Mouse (Mus musculus) frontal cortex, postnatal 25 days (tissue): ENCODE measurements at regions not wholly inside any gene's neighbourhood (a gene's known extent, or its start where the extent isn't known, plus 50 kb on each side); places are given as distances from the start of the nearest gene placed in this dataset.

Experiments
- DNase-seq, 2 experiments: peaks; one replicate each; pipeline ENCODE4 v3.0.0; 2022; ENCODE audit warnings: low spot score in 2 of 2

DNA sequence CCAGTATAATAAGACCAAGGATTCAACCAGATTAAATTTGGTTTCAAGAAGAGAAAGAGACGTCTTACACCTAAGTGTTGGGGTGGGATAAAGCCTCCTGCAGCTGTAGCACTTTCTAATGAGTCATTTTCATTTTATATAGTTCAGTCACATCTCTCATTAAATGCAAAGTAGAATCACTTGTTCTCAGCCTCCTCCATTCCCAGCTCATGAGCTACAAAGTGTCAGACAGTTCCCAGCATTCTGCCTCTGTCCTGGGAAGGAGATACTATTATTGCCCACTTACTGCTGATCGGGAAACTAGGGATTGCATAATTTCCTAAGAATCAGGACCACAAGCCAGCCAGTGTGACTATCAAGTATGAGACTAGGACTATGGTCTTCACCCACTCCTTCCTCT, 158.9 kb downstream of the Tph2 start:
- DNase-seq = no peak

DNA sequence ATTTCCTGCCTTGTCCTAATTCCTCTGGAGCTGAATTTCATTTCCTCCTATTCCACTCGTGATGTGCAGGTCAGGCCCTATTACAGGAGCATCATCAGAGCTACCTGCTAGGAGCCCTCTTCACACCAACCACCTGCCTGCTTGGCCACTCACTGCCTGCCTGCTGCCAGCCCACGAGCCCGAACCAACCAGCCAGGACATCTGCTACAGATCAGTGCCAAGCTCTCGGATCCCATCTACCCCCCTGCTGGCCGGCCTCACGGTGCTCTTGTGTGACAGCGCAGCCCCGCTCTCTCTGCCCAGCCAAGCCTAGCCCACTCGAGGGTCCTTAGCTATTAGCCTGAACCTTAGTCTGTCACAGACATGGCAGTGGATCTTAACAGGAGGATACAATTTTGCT, 165.4 kb downstream of the Tph2 start:
- no peak for DNase-seq

DNA sequence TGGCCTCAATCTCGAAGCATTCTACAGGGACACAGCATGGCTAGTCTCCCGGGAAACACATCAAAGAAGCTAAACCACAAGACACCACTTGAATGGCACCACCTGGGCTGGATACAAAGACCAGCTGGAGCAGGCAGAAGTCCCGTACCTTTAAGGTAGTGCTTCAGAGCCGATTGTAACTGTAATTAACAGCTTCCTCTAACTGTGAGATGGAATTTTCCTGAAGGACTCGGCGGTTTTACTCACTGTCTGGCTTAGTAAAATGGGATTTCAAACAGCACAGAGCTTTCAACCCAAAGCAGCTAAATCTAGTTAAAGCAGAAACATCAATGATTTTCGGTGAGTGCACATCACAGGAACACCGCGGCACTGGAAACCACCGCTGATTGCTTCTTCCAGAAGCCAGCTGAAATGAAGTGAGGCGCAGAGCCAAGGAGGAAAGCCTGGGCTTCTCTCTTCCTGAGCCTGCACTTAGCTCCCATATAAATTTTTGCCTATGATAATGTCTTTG, 171.3 kb downstream of the Tph2 start:
- DNase-seq = peak in 1 of 2 experiments; percentile 4

- DNase-seq = no peak
Observed at GRCm38 (mm10) chr10:115012922-115013321, 171.9 kb downstream of the Tph2 start.

- no peak for DNase-seq
Observed at GRCm38 (mm10) chr10:115012316-115012715, 172.5 kb downstream of the Tph2 start.

- no peak for DNase-seq
Observed at GRCm38 (mm10) chr10:115011911-115012310, 172.9 kb downstream of the Tph2 start.

DNA sequence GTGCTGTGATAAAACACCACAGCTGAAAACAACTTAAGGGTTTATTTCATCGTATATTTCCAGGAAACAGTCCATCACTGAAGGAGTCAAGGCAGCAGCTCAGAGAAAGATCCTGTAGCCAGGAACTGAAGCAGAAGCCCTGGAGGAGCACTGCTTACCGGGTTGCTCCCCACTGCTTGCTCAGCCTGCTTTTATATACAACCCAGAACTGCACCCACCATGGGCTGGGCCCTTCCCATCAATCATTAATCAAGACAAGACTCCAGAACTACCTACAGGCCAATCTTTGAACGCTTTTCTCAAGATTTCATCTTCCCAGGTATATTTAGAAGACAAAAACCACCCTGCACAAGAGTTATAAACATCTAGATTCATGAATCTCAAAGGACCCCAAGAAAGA, 188.4 kb downstream of the Tph2 start:
- no peak for DNase-seq

- DNase-seq = no peak
Observed at GRCm38 (mm10) chr10:114995211-114995908, 189.5 kb downstream of the Tph2 start.

DNA sequence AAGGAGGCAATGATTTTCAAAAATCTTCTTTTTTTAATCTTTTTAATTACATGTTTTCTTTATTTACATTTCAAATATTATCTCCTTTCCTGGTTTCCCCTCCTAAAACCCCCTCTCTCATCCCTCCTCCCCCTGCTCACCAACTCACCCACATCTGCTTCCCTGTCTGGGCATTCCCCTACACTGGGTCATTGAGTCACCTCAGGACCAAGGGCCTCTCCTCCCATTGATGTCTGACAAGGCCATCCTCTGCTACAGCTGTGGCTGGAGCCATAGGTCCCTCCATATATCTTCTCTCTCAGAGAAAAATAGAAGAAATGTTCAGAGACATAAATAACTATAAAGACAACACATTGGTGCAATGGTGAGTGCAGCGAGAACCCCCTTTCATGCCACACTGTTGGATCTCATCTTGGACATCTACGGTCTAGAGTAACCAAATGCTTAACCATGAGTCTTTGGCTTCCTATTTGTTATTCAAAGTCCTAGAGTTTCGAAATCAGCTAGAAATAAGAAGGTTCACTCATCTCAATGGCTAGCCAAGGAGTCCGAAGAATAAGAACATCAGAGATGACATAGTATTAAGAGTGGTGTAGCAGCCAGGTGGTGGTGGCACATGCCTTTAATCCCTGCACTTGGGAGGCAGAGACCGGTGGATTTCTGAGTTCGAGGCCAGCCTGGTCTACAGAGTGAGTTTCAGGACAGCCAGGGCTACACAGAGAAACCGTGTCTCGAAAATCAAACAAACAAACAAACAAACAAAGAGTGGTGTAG, 186.5 kb upstream of the Trhde start:
- no peak for DNase-seq

DNA sequence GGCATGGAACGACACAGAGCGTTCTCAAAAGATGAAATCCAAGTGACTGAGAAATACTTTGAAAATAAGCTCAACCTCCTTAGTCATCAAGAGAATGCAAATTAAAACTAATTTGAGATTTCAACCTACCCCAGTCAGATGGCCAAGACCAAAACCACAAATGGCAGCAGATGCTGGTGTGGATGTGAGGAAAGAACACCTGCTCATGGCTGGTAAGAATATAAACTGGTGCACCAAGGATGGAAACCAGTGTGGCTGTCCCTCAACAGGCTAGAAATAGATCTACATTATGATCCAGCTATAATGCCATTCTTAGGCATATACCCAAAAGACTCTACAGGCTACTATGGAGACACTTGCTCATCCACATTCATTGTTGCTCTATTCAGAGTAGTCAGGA, 170.3 kb upstream of the Trhde start:
- no peak for DNase-seq

GRCm38 (mm10) chr10:114963656-114964055, 161.5 kb upstream of the Trhde start:
- DNase-seq = no peak

DNA sequence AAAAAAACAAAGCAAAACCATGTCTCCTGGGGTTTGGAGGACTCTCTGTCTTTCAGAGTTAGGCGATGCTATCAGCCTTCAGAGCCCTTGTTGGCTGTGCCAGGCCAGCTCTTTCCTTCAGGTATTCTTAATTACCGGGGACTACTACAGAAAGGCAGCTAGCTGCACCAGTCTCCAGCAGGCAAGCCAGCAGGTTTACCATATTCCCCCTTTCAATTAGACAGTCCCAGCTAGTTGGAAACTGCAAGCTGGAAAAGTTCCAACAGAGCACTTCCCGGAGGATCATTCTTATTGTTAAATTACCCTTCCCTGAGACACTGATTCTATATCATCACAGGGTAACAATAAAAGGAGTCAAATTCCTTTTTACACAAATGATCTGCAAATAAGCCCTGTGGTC, 155.8 kb upstream of the Trhde start:
- no peak for DNase-seq

DNA sequence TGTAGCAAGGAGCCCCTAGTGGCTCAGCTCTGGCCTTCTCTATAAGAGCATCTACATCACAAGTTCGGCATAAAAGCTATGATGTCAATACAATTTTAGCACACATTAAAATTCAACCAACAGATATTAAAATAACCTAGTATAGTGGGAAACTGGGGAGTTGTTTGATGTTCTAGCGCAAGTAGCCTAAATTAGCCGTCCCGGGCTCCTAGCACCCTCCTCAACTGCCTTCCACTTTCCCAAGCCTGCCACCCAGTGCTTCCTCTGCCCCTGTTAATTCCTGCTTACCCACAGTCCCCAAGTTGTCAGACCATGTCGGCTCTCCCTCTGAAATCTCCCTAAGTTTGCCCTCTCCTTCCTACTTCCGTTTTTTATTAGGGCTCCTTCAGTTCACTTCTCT, 154.2 kb upstream of the Trhde start:
- no peak for DNase-seq

GRCm38 (mm10) chr10:114955608-114956007, 153.5 kb upstream of the Trhde start:
- no peak for DNase-seq

DNA sequence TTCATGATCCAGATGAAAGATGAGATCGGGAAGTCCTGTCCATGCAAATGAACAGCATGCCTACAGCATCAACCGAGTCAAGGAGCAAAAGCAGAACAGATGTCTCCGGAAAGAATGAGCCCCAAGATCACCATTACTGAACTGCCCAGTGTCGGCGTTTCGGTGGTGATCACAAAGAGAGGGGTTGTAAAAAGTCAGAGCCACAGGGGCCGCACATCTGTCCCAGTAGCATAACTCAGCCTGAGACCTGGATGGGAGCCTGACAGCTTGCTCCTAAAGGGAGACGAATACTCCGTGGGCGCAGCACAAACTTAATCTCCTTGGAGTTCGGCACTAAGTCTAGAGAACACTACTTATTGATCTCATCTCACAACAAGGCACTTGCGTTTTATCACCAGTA, 151.3 kb upstream of the Trhde start:
- DNase-seq = no peak

DNA sequence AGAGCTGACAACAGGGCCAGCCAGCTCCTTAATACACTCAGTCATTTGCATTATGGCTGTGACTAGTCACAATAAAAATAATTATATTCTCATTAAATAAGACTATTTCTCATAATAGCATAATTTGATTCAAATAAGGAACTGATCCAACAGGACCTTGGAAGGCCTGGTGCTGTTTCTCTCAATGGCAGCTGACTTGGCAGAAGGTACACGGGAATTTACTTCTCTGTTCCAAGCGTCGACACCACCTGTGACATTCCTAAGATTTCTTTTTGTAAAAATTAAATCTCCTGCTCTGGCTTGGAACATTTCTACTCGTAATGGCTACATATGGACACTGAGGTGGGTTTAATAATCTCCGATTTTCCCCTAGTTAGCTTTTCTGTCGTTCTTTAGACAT, 147.1 kb upstream of the Trhde start:
- DNase-seq = no peak

DNA sequence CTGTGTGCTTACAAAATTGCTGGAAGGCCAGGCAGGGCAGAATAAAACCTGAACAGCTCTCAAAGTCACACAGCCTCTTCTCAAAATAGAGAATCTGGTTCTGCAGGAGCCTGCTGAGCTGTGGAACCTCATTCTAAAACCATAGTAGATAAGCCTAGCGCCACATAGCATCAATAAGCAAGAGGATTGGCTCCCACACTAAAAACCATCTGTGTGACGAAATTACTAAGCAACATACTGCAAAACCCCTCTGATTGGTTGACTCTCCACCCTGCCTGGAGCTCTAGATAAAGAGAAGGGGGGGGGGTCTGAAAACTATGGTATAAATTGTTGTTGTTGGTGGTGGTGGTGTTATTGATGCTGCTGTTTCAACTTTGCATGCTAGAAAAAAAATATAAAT, 122.6 kb upstream of the Trhde start:
- DNase-seq = no peak

- DNase-seq = no peak
Observed at GRCm38 (mm10) chr10:114913971-114914370, 111.9 kb upstream of the Trhde start.

- DNase-seq = no peak
Observed at GRCm38 (mm10) chr10:114891916-114892315, 89.8 kb upstream of the Trhde start.

GRCm38 (mm10) chr10:114890726-114891430, 88.8 kb upstream of the Trhde start:
- no peak for DNase-seq

DNA sequence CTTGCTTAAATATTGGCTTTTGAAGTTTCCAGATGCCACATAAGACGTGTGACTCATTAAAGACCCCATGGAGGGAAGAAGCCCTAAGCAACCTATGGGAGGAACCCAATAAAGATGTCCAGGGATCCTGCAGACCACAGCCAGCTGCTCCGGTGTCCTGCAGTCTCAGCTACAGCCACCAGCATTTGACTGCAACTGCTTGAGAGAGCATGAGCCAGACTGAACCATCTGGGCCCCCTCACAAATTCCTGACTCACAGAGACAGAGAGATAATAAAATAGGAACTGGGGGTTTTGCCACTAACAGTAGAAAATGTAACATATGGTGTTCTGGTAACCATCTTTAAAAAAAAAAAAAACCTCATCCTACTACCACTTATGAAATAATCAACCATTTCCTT, 69.1 kb upstream of the Trhde start:
- no peak for DNase-seq

- DNase-seq = no peak
Observed at GRCm38 (mm10) chr10:114857166-114857565, 55.1 kb upstream of the Trhde start.

GRCm38 (mm10) chr10:114852688-114853087, 50.6 kb upstream of the Trhde start:
- DNase-seq = no peak
